Mouse (Mus musculus) c-Kit-negative CD71-positive TER-119-positive erythroid progenitor cells, embryonic 14.5 days (primary cell): ENCODE data around the gene Irgc1.
"Not testable (repeated sequence)": the region's sequence is repeated elsewhere in the genome, so short reads cannot be mapped to it uniquely, and the experiment has no call there.

ENCODE experiments used
- DNase-seq: peaks from one replicate; pipeline ENCODE4 v3.0.0-alpha.2; 2013; ENCODE audit warnings: low read depth, low spot score

Irgc1 gene

GRCm38 (mm10) chr7:24435305-24435704, 16.8 kb downstream of the Irgc1 start:
- no peak for DNase-seq

GRCm38 (mm10) chr7:24431713-24432112, 20.4 kb downstream of the Irgc1 start:
- DNase-seq = no peak

- DNase-seq = no peak
These were observed 21.3 kb downstream of the Irgc1 start for GRCm38 (mm10) chr7:24430551-24431345.

DNA sequence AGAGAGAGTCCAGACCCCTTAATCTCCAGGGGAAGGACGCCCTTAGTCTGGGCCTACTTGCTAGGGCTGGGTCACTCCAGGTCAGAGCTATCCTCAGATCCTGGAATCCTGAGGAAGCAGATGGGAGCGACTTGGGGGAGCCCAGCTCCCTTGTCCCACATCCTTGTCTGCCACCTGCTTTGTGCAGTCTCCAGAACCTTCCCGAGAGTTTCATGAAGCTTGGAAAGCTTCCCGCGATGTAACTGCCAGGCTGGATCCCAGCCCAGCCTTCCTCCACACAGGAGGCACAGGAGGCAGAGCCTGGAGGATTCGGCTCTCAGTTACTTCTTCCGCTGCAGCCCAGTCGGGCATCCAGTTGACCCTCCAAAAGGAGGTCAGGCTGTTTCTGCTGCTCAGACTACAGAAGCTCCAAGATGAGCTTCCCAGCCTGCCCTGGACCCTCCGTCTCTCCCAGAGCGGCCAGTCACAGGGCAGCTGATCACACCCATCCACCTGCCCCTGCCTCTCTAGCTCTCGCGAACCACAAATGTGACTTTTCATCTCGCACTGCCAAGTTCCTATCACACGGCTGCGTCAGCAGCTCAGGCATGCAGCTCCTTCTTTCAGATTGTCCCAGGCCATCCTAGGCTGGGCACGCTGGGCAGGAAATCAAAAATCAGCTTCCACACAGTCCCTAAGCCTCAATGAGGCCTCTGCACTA, 22.5 kb downstream of the Irgc1 start:
- DNase-seq = no peak

- DNase-seq = no peak
These were observed 23.4 kb downstream of the Irgc1 start for GRCm38 (mm10) chr7:24428725-24429124.

DNA sequence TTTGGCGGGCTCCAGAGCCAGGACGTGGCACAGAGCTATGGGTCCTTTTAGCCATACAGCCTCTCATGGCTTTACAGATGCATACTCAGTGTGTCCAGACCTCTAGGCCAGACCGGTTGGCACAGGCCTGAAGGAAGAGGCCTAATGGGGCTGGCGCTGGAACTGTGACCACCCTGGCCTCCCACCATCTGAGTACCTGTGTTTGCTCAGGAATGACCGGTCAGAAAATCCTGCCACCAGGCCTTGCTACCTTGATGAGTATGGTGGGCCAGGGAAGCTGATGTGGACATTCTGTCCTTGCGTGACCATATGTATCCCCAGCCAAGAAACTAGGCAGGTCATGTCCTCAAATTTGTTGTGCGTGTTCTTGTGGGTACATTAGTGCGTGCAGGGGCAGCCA, 24.9 kb downstream of the Irgc1 start:
- DNase-seq = no peak

DNA sequence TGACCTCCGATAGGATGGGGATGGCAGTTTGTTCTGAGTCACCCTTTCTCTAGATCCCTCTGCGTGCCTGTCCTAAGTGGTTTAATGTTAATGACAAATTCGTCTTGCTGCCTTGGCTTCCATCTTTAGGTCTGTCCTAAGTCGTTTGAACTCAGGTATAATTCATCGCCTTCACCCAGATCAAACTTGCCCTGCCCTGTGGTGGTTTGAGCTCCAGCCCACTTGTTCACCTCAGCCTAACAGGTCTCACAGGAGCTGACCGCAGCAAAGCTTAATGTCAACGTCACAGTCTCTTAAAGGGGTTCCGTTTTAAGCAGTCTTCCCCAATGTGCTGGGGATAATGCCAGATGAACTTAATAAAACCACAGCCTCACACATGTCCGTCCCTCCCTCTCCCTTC, 26.2 kb downstream of the Irgc1 start:
- DNase-seq = no peak

DNA sequence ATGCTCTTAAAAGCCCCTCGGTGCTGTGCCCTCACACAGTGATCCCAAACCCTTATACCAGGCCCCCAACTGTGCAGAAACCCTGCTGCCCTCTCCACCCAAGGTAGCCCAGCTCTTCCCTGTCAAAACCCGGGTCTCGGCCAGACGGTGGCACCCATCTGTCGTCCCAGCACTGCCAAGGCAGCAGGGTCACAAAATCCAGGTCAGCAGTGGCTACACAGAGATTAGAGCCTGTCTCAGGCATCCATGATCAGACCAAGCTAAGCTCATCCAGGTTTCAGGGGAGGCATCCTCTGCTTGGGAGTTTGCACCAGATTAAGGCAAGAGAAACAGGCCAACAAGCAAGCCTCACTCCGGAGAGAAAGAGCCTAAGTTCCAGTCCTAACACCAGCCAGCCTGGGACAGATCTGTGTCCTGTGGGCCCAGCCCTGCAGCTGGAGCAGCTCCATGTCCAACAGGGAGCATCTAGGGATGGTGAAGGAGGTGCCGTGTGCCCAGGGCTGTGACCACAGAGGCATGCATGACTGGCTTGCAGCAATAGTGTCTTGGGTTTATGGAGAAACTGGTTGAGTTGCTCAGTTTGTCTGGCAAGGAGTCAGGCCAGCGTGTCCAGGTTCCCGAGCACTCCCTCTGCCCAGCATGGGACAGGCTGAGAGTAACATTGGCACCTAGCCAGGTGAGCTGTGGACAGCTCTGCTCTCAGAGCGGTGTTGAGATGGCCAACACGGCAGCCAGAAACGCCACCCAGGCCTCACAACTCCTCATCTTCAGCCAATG, 28.0 kb downstream of the Irgc1 start:
- no peak for DNase-seq

- DNase-seq = no peak
These were observed 28.9 kb downstream of the Irgc1 start for GRCm38 (mm10) chr7:24423107-24423763.

- DNase-seq = no peak
These were observed 29.8 kb downstream of the Irgc1 start for GRCm38 (mm10) chr7:24422251-24422650.

DNA sequence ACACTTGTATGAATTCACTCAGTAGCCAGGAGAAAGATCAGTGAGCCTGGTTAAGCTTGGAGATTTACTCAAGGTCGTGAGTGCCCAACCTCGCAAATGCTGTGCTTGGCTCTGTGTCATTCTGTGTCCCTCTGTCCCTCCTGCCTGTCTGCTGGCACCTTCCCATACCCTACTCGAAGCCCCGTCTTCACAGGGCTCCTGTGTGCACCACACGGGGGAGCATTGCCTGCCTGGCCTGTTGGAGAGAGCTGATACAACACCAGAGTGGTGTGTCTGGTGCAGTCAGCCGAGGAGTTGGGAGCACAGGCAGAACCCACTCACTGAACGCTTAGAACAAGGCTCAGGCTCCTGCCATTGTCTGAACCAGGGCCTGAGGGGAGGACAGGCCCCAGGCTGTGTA, 30.4 kb downstream of the Irgc1 start:
- no peak for DNase-seq

DNA sequence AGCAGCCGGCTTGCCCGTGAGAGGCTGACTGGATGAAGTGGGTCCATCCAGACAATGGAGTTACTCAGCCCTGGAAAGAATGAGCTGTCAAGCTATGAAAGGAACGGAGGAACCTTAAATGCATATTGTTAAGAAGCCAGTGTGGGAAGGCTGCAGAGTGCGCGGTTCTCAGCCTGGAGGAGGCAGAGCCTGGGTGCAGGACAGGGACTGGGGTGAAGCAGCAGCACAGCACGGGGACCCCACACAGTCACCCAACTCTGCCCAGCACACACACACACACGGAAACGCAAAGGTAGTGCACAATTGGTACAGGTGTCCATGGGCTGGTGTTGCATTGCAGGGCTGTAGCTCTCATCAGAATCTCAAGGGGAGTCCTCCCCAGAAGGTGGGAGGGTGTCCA, 32.5 kb downstream of the Irgc1 start:
- no peak for DNase-seq

- DNase-seq = no peak
These were observed 36.8 kb downstream of the Irgc1 start for GRCm38 (mm10) chr7:24415261-24415660.

GRCm38 (mm10) chr7:24413630-24414029, 38.5 kb downstream of the Irgc1 start:
- no peak for DNase-seq

- no peak for DNase-seq
These were observed 41.3 kb downstream of the Irgc1 start for GRCm38 (mm10) chr7:24410831-24411230.

- no peak for DNase-seq
These were observed 42.0 kb downstream of the Irgc1 start for GRCm38 (mm10) chr7:24410123-24410522.

- no peak for DNase-seq
These were observed 43.9 kb downstream of the Irgc1 start for GRCm38 (mm10) chr7:24408186-24408585.

DNA sequence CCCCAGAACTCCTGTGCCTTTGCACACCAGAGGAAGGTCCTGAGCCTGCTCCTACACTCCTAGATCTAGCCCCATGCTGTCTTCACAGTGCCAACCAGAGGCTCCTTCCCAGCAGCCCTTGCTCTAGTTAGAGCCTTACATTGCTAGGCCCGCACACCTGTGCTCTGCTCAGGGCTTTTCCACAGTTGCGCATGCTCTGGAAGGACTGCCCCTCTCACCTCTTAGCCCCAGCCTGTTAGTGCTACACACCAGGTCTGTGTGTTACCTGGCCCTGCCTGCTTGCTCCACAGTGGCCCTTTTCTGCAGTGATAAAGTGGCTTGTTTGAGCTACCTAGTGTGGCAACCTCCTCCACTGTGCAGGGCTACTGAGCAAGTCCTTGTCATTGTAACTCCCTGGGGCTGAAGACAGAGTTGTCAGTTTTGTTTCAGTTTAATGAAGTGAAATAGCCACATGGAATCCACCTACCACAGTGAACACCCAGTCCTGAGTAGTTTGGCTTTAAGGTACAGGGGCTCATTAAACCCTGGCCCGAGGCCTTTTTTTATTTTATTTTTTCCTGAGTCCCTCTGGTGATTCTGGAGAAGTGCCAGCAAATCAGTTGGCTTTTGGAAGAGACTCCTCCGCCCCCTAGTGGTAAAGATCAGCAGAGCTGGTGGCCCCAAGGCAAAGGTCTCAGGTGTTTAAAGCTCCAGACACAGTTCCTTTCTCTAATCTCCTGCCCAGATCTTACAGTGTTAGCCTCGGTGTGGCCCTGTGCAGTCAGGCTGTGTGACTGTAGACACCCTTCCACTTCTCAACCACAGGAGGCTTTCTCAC, 45.4 kb downstream of the Irgc1 start:
- peak; percentile 72 for DNase-seq

GRCm38 (mm10) chr7:24405649-24406048, 46.4 kb downstream of the Irgc1 start:
- no peak for DNase-seq

DNA sequence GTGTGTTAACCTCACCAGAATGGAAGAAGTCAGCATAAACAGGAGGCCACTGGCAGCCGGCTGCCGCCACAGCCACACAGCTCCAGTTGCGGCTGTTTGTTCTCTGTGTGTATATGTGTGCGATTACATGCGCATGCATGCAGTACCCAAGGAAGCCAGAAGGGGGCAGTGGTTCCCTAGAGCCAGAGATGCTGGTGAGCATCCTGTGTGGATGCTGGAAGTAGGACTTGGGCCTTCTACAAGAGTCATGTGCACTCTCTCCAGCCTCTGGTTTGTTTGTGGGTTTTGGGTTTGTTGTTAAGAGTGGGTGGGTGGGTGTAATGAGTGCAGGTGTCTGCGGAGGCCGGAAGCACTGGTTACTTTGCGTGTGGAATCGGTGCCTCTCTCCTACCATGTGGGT, 49.2 kb downstream of the Irgc1 start:
- no peak for DNase-seq

GRCm38 (mm10) chr7:24400489-24400888, 51.6 kb downstream of the Irgc1 start:
- not testable (repeated sequence) for DNase-seq
